Mouse (Mus musculus) heart, embryonic 12.5 days (tissue): ENCODE measurements around the gene Tmem217. TPM values are rescaled to one million over a fixed set of nuclear protein-coding genes. Genes with fewer than 3 reads are reported as not detected.

ENCODE experiments used
- ATAC-seq: fragments of 200-750 bp; cut with Nextera tagmentation; 2 replicates; pipeline ENCODE4 v1.8.0; 2017; ENCODE audit warnings: moderate TSS enrichment, moderate library complexity; ENCODE audit not compliant: insufficient number of reproducible peaks, low FRiP score
- H3K27ac ChIP-seq: fragments of 300-500 bp; sonication (generic); 2 replicates; pipeline ENCODE4 v1.5.1; 2016; ENCODE audit warnings: mild to moderate bottlenecking, moderate library complexity; ENCODE audit not compliant: poor library complexity, severe bottlenecking
- H3K27me3 ChIP-seq: fragments of 300-500 bp; sonication (generic); replicated peaks from 2 replicates; pipeline ENCODE4 v1.6.1; 2016; ENCODE audit warnings: mild to moderate bottlenecking, moderate library complexity
- H3K36me3 ChIP-seq: fragments of 300-500 bp; sonication (generic); 2 replicates; pipeline ENCODE4 v1.6.1; 2016; ENCODE audit warnings: mild to moderate bottlenecking, moderate library complexity
- H3K4me1 ChIP-seq: fragments of 300-500 bp; sonication (generic); replicated peaks from 2 replicates; pipeline ENCODE4 v1.6.1; 2016; ENCODE audit warnings: mild to moderate bottlenecking
- H3K4me2 ChIP-seq: fragments of 300-500 bp; sonication (generic); 2 replicates; pipeline ENCODE4 v1.6.1; 2016; ENCODE audit warnings: mild to moderate bottlenecking, moderate library complexity
- H3K4me3 ChIP-seq: fragments of 300-500 bp; sonication (generic); 2 replicates; pipeline ENCODE4 v1.5.1; 2016; ENCODE audit warnings: mild to moderate bottlenecking
- H3K9ac ChIP-seq: fragments of 300-500 bp; sonication (generic); 2 replicates; pipeline ENCODE4 v1.6.1; 2016; ENCODE audit warnings: mild to moderate bottlenecking, moderate library complexity
- H3K9me3 ChIP-seq: fragments of 300-500 bp; sonication (generic); replicated peaks from 2 replicates; pipeline ENCODE4 v1.6.1; 2016; ENCODE audit warnings: mild to moderate bottlenecking, moderate library complexity
- WGBS: fragments of 180-500 bp; shearing (Covaris S2); methylation state at CpG from one replicate; pipeline ENCODE4 v1.1.7; 2016; 5-methylcytosine and 5-hydroxymethylcytosine counted together
- microRNA-seq: library from miRNA; unstranded; fragments of <30 nt; microRNA quantifications from one replicate; pipeline ENCODE4, GENCODE M21; 2017
- polyA plus RNA-seq: library from polyadenylated mRNA; unstranded; fragments of >200 nt; fragmentation: Nextera tagmentation; extraction: Ambion mirVana; gene quantifications from 2 replicates; pipeline ENCODE4 v1.2.1, GENCODE M21; 2016

Gene Tmem217
- polyA plus RNA-seq, 1 experiment from 2014 or later: 0.80 TPM

DNA sequence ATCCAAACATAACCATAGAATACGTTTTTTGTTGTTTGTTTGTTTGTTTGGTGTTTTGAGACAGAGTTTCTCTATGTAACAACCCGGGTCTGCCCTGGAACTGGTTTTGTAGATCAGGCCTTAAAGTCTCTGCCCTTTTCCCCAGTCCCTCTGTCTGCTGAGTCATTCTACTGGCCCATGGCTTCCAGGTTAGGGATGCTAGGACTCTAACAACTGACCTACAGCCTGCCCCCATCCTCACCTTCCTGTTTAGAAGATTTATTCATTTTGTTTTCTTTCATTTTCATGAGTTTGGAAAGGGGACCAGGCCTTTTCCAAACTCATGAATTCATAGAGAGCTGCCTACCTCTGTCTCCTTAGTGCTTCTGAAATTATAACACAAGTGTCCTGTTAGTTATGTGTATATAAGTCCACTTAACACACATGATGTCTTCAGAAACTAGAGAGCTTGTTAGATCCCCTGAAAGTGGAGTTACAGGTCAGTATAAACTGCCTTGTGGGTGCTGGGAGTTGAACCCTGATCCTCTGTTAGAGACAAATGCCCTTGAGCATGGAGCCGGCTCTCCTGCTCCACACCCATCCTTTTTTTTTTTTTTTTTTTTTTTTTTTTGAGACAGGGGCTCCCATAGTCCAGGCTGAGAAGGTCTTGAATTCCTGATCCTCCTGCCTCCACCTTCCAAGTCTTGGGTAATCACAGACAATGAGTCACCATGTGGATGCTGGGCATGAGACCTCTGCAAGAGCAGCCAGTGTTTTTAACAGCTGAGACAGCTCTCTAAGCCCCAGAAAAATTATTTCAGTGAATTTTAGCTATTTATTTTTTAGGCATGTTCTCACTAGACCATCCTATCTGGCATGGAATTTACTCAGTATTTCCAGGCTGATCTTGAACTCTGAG, 66.6 kb downstream of the Tmem217 start:
- no peak overlapping the region for H3K27ac ChIP-seq
- ATAC-seq: no peak
- H3K4me2 ChIP-seq: no peak overlapping the region
- H3K36me3 ChIP-seq: no peaks in the 10 kb centered on the region
- no peak overlapping the region for H3K9ac ChIP-seq
- no peaks in the 10 kb centered on the region for H3K27me3 ChIP-seq
- peaks cover 13% of the 10 kb centered on the region for H3K9me3 ChIP-seq
- WGBS: 62% methylated on average over 3 of the region's 3 CpGs
- H3K4me3 ChIP-seq: no peak overlapping the region
- H3K4me1 ChIP-seq: peaks cover 13% of the 10 kb centered on the region

DNA sequence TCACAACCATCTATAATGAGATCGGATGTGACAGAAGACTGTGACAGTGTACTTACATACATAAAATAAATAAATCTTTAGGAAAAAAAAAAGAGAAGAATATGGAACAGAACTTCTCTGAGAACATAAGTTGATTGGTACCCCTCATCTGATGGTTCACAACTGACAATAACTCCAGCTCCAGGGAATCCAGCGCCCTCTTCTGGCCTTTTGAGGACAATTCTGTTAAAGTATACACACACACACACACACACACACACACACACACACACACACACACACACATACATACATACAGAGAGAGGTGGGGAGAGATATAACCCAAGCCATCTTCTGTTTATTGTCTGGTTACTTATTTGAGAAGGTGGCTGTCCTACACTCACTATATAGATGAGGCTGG, 67.8 kb downstream of the Tmem217 start:
- no peak overlapping the region for H3K4me3 ChIP-seq
- no peaks in the 10 kb centered on the region for H3K36me3 ChIP-seq
- no peaks in the 10 kb centered on the region for H3K27me3 ChIP-seq
- no peak overlapping the region for H3K4me2 ChIP-seq
- peaks cover 12% of the 10 kb centered on the region for H3K4me1 ChIP-seq
- ATAC-seq: no peak
- H3K27ac ChIP-seq: no peak overlapping the region
- H3K9ac ChIP-seq: no peak overlapping the region
- 79% methylated on average over 2 of the region's 2 CpGs for WGBS
- H3K9me3 ChIP-seq: peaks cover 13% of the 10 kb centered on the region

DNA sequence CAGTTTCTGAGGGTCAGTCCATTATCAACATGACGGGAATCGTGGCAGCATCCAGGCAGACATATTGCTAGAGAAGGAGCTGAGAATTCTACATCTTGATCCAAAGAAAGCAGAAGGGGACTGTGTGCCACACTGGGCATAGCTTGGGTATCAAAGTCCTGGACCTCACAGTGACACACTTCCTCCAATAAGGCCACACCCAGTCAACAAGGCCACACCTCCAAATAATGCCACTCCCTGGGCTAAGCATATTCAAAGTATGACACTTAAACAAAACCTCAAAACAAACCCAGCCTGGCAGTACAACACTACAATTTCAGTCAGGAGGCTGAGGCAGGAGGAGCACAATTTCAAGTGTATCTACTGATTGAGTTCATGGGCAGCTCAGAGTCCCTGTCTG, 68.9 kb downstream of the Tmem217 start:
- H3K4me2 ChIP-seq: no peak overlapping the region
- 94% methylated on average over 2 of the region's 2 CpGs for WGBS
- no peak overlapping the region for H3K27ac ChIP-seq

DNA sequence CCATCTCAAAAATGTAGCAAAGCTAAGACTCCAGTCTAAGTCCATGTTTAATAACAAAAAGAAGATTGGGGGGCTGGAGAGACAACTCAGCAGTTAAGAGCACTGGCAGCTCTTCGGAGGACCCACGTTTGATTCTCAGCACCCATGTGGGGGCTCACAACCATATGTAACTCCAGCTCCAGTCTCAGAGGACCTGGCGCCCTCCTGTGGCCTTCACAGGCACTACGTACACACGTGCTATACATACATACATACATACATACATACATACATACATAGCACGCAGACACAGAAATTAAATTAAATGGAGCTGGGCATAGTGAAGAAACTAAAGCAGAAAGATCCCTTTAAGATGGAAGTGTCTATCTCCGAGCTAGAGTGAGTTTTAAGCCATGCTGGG, 69.6 kb downstream of the Tmem217 start:
- 86% methylated on average over 7 of the region's 7 CpGs for WGBS
- H3K27ac ChIP-seq: no peak overlapping the region
- H3K27me3 ChIP-seq: no peaks in the 10 kb centered on the region
- peaks cover 13% of the 10 kb centered on the region for H3K9me3 ChIP-seq
- no peak overlapping the region for H3K4me3 ChIP-seq
- H3K4me1 ChIP-seq: no peaks in the 10 kb centered on the region
- no peaks in the 10 kb centered on the region for H3K36me3 ChIP-seq
- no peak for ATAC-seq
- no peak overlapping the region for H3K9ac ChIP-seq
- no peak overlapping the region for H3K4me2 ChIP-seq

More for the DNA sequence above, 68.9 kb downstream of the Tmem217 start:
- no peak overlapping the region for H3K4me3 ChIP-seq
- H3K9me3 ChIP-seq: peaks cover 13% of the 10 kb centered on the region
- no peaks in the 10 kb centered on the region for H3K36me3 ChIP-seq
- ATAC-seq: no peak
- H3K4me1 ChIP-seq: peaks cover under 1% of the 10 kb centered on the region
- H3K27me3 ChIP-seq: no peaks in the 10 kb centered on the region
- H3K9ac ChIP-seq: no peak overlapping the region

DNA sequence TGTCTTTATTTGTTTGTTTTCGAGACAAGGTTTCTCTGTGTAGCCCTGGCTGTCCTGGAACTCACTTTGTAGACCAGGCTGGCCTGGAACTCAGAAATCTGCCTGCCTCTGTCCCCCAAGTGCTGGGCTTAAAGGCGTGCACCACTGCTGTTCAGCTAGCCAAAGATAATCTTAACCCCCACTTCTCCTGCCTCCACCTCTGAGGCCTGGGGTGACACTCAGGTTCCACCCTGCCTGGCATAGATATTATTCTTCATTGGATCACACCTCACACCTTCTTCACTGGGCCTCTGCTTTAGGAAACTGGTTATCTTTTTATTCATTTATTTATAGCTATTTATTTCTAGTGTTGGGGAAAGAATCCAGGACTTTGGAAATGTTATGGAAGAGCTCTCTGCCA, 71.9 kb downstream of the Tmem217 start:
- Histone ChIP-seq H3K9ac (no peak overlapping the region), H3K27me3 (no peaks in the 10 kb centered on the region), H3K27ac (no peak overlapping the region), H3K36me3 (no peaks in the 10 kb centered on the region), H3K4me2 (no peak overlapping the region), H3K4me1 (no peaks in the 10 kb centered on the region), H3K4me3 (no peak overlapping the region), H3K9me3 (peaks cover 13% of the 10 kb centered on the region)
- WGBS: 71% methylated on average over 2 of the region's 2 CpGs
- ATAC-seq: no peak

DNA sequence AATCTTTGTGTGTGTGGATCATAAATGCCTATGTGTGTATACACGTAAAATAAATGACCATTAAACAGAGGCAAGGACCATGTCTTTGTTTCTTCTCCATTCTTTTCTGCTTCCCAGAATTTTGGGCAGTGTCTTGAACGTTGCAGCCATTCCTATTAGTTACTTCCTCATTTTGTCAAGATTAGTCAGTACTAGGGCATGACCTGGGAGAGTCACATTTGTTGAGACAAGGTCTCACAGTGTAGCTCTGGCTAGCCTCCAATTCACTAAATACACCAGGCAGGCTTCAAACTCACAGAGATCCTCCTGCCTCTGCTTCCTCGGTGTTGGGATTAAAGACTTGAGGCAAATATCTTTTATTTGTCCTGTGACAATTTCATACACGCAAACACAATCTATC, 73.9 kb downstream of the Tmem217 start:
- 83% methylated on average over 4 of the region's 4 CpGs for WGBS
- Histone ChIP-seq H3K4me3 (no peak overlapping the region), H3K4me2 (no peak overlapping the region), H3K9me3 (peaks cover 11% of the 10 kb centered on the region), H3K27ac (no peak overlapping the region), H3K9ac (no peak overlapping the region), H3K27me3 (no peaks in the 10 kb centered on the region), H3K36me3 (no peaks in the 10 kb centered on the region), H3K4me1 (no peaks in the 10 kb centered on the region)
- ATAC-seq: no peak

DNA sequence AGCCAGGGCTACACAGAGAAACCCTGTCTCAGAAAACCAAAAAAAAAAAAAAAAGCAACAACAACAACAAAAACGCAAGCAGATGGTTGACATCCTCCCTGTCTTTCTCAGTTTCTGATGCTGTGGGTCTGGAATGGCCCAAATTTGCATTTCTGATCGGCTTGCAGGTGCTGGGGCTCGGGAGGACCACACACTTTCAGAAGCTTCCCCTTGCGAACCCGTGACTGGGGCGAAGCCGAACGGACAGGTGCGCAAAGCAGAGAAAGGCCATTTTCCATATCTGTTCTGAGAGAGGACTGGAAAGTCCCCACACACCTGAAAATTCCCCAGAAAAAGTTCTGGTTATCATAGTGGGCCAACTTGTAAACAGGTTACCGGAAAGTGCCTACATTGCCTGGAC, 74.8 kb downstream of the Tmem217 start:
- Histone ChIP-seq H3K4me2 (no peak overlapping the region), H3K36me3 (no peaks in the 10 kb centered on the region), H3K4me3 (no peak overlapping the region), H3K27ac (no peak overlapping the region), H3K4me1 (no peaks in the 10 kb centered on the region), H3K27me3 (no peaks in the 10 kb centered on the region), H3K9me3 (peaks cover 2% of the 10 kb centered on the region; the same call in 1 of the 2 replicates), H3K9ac (no peak overlapping the region)
- ATAC-seq: no peak
- WGBS: 89% methylated on average over 10 of the region's 10 CpGs

DNA sequence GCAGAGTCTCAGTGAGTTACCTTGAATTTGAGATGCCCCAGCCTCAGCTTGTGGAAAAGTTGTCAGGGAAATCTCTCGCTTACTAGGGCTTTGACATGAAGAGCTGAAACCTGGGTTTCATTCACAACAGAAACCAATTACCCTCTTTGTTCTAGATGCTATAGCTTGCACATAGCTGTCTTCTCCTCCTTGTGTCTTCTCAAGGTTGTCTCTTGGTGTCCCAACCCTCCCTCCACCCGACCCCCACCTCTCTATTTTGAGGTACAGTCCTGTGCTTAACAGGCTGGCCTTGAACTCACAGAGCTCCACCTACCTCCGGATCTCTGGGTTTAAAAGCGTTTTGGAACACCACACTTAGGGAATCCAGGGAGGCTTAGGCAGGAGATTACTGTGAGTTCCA, 75.7 kb downstream of the Tmem217 start:
- Histone ChIP-seq H3K27me3 (no peaks in the 10 kb centered on the region), H3K27ac (no peak overlapping the region), H3K4me2 (no peak overlapping the region), H3K4me1 (no peaks in the 10 kb centered on the region), H3K4me3 (no peak overlapping the region), H3K9ac (no peak overlapping the region), H3K36me3 (no peaks in the 10 kb centered on the region), H3K9me3 (no peaks in the 10 kb centered on the region)
- no peak for ATAC-seq
- WGBS: 83% methylated on average over 4 of the region's 4 CpGs

Small RNAs within 50 kb of the gene (microRNA-seq; reads per million reads assigned to microRNA genes)
- not detected for gene Mir7667

Other genes starting within 250 kb of the Tmem217 start
- gene Pi16, start 234.7 kb downstream of the Tmem217 start, polyA plus RNA-seq: 4.0 and 4.5 TPM in 2 replicates
- 317 and 330 TPM in 2 replicates for gene Mtch1, start 204.5 kb downstream of the Tmem217 start, polyA plus RNA-seq
- 2.0 and 2.1 TPM in 2 replicates for gene Fgd2, start 191.5 kb downstream of the Tmem217 start, polyA plus RNA-seq
- gene Pim1, start 61.6 kb downstream of the Tmem217 start, polyA plus RNA-seq: 25.1 and 27.0 TPM in 2 replicates
- not detected in 2 replicates for gene Gm17657, start 2.7 kb downstream of the Tmem217 start, polyA plus RNA-seq
- gene Tbc1d22b, start 2.6 kb downstream of the Tmem217 start, polyA plus RNA-seq: 13.8 and 14.9 TPM in 2 replicates
- 52.2 and 58.7 TPM in 2 replicates for gene Rnf8, start 62.4 kb upstream of the Tmem217 start, polyA plus RNA-seq
- gene Gm28043, start 62.5 kb upstream of the Tmem217 start, polyA plus RNA-seq: 2.1 and 2.5 TPM in 2 replicates
- 123 and 124 TPM in 2 replicates for gene Cmtr1, start 108.2 kb upstream of the Tmem217 start, polyA plus RNA-seq
- gene Ccdc167, start 164.7 kb upstream of the Tmem217 start, polyA plus RNA-seq: 15.8 and 16.0 TPM in 2 replicates